Mouse (Mus musculus): ENCODE data around the gene Fars2.

DNA sequence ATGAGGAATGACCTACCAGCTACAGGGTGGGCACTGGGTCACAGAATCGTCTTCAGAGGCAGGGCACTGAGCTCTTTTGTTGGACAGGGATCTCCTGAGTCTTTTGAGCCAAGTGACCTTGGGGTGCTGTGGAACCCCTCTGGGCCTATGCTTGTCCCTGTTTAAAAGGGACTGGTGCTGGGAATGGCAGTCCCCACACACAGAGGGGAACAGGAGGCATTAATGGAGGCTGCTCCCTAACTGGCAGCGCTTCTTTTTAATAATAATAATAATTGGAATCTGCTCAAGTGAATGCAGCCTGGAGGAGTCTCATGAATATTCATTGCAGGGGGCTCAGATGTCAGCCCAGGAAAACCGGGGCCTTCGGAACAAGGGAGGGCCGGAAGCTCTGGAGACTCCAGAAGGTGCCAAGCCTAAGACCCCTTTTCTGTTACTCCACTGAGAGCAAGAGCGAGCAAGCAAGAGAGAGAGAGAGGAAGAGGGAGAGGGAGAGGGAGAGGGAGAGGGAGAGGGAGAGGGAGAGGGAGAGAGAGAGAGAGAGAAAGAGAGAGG is 447.6 kb downstream of the Fars2 start:
- TF ChIP-seq CTCF (IDR thresholded peaks at IDR 0.05; ENCODE audit: insufficient read depth, low read length) (no peak), POLR2A (IDR thresholded peaks at IDR 0.05; ENCODE audit: borderline replicate concordance, extremely low read depth, low read depth, low read length) (no peak)
